Mouse (Mus musculus) lung, postnatal 0 days (tissue): Measurements from ENCODE around the gene Podn.

ENCODE experiments used
- CTCF ChIP-seq: IDR thresholded peaks from 2 replicates; pipeline ENCODE4 v1.5.1; 2016; ENCODE audit warnings: antibody characterized with exemption, mild to moderate bottlenecking
- EP300 ChIP-seq: IDR thresholded peaks from 2 replicates; pipeline ENCODE4 v1.6.1; 2016; ENCODE audit warnings: antibody characterized with exemption, mild to moderate bottlenecking, control low read depth

DNA sequence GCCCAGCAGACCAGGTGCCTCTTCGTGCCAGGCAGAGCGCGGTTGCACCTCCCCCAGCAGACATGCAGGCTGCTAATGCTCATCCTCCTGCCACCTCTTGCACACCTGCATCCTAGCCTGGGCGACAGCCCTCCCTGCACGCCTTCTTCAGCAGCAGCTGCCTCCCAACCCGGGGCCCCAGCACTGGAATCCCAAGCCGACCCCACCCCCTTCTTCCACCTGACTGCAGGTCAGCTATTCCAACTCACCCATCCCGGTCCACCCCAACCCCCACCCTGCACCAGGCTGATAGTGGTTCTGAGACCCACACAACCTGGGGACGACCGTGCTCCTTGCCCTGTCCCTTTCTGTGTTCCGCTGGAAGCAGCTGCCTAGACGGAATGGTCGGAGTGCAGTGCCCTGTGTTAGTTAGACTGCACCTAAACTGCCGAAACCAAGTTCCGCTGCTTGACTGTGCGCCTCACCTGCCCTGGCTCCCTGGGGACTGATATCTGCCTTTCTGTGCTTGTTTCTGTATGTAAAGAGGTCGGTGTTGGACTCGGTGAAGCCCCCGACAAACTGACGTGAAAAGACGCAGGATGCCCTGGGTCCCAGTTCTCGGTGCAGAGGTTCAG is 65.2 kb downstream of the Podn start:
- no peak for TF ChIP-seq EP300
- no peak for TF ChIP-seq CTCF
